ENCODE assay signal across 20 mouse cellular contexts in the genomic region with DNA sequence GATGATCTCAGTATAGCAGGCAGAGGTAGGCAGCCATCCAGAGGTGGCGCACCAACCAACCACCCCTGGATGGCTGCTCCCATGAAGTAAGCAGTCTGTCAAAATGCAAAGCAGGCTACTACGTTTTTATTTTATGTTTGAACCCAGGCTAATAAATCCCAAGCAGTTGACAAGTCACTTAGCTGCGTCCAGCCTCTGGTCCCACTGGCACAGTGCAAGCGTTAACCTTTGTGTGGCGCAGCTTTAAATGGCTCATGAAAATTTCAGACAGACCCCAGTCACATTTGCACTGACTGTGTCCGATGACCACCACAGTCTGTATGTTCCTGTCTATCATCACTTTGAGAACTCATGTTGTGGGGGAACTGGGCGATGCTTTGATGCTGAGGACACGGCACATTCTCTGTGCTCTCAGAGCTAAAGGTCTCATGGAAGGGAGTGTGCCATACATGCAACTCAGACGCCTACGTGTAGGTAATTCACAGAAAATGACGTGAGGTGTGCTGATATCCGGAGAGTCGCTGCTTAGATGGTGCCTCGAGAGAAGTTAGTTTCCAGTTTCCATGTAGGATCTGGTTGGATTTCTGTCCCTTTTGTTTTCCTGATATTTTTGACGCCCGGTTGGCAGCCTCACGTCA. TPM values are rescaled to one million over a fixed set of nuclear protein-coding genes. Genes with fewer than 3 reads are reported as not detected.
DNase-seq lines count a peak whose midpoint lies in the region; ATAC-seq and TF ChIP-seq lines count a peak whose summit lies in the region.
"Had no signal": no experiment of that assay in that cellular context is flagged by ENCODE, and none has a peak within 500 bp of the region (broad histone marks: within the 10 kb centered on the region; RNA-seq: fewer than 3 reads in every experiment).

No protein-coding gene starts in this region.

- H3K9ac ChIP-seq in forebrain, embryonic 15.5 days (replicated peaks): no peak overlapping the region
- no peak overlapping the region for H3K9ac ChIP-seq in forebrain, embryonic 16.5 days (replicated peaks; ENCODE audit: low read depth, low read length)
- no peak overlapping the region for H3K9ac ChIP-seq in hindbrain, postnatal 0 days (replicated peaks; ENCODE audit: low read length)
- no peak overlapping the region for H3K9ac ChIP-seq in midbrain, embryonic 15.5 days
- H3K9ac ChIP-seq: heart, embryonic 15.5 days; liver, postnatal 0 days had no signal

- H3K4me3 ChIP-seq in forebrain, embryonic 15.5 days: no peak overlapping the region
- H3K4me3 ChIP-seq in forebrain, embryonic 16.5 days (replicated peaks; ENCODE audit: low read length): no peak overlapping the region
- no peak overlapping the region for H3K4me3 ChIP-seq in hindbrain, embryonic 10.5 days
- H3K4me3 ChIP-seq in hindbrain, postnatal 0 days (ENCODE audit: low read length): no peak overlapping the region
- no peak overlapping the region for H3K4me3 ChIP-seq in midbrain, embryonic 15.5 days
- H3K4me3 ChIP-seq: heart, embryonic 15.5 days; myocyte had no signal

- H3K27ac ChIP-seq in forebrain, embryonic 15.5 days (replicated peaks): peak overlapping the region; percentile 25; the same call in 1 of the 2 replicates
- no peak overlapping the region; the same call in none of the 2 replicates for H3K27ac ChIP-seq in forebrain, embryonic 16.5 days (ENCODE audit: low read length)
- peak overlapping the region; percentile 51 for H3K27ac ChIP-seq in hindbrain, embryonic 10.5 days
- H3K27ac ChIP-seq in hindbrain, postnatal 0 days: no peak overlapping the region
- no peak overlapping the region; the same call in 1 of the 2 replicates for H3K27ac ChIP-seq in midbrain, embryonic 15.5 days
- H3K27ac ChIP-seq: heart, embryonic 15.5 days had no signal

- H3K4me1 ChIP-seq in forebrain, embryonic 15.5 days: peaks cover 16% of the 10 kb centered on the region
- peaks cover 10% of the 10 kb centered on the region; the same call in 1 of the 2 replicates for H3K4me1 ChIP-seq in forebrain, embryonic 16.5 days (replicated peaks; ENCODE audit: control insufficient read depth, insufficient read depth, low read length)
- peaks cover 22% of the 10 kb centered on the region for H3K4me1 ChIP-seq in hindbrain, embryonic 10.5 days (replicated peaks)
- peaks cover 5% of the 10 kb centered on the region; the same call in 1 of the 2 replicates for H3K4me1 ChIP-seq in hindbrain, postnatal 0 days (ENCODE audit: insufficient read depth, low read length)
- peaks cover 17% of the 10 kb centered on the region for H3K4me1 ChIP-seq in midbrain, embryonic 15.5 days
- H3K4me1 ChIP-seq: heart, embryonic 15.5 days had no signal

- H3K4me2 ChIP-seq in forebrain, embryonic 15.5 days (replicated peaks): no peak overlapping the region
- H3K4me2 ChIP-seq in forebrain, embryonic 16.5 days (ENCODE audit: low read length): no peak overlapping the region
- peak overlapping the region; percentile 30 for H3K4me2 ChIP-seq in hindbrain, postnatal 0 days (ENCODE audit: low read depth, low read length)
- H3K4me2 ChIP-seq in midbrain, embryonic 15.5 days: 0 out of 2 replicates have a peak overlapping the region, but pooled peaks have one; percentile 2
- H3K4me2 ChIP-seq: heart, embryonic 15.5 days had no signal

- ATAC-seq in forebrain, embryonic 15.5 days (replicated peaks): 0 out of 2 replicates have a peak, but pooled peaks have one; percentile 23
- no peak for ATAC-seq in forebrain, embryonic 16.5 days
- no peak for ATAC-seq in hindbrain, postnatal 0 days
- ATAC-seq in midbrain, embryonic 15.5 days (replicated peaks): no peak
- no peak for ATAC-seq in erythroid progenitor cell, adult 5-6 weeks (replicated peaks; ENCODE audit: low FRiP score, poor library complexity, severe bottlenecking)
- ATAC-seq: inflammation-experienced regulatory T-cells, adult 6 months; liver, postnatal 0 days had no signal

- TF ChIP-seq CTCF in hindbrain, postnatal 0 days (IDR thresholded peaks at IDR 0.05; ENCODE audit: low read depth): no peak

- no peaks in the 10 kb centered on the region for H3K9me3 ChIP-seq in forebrain, embryonic 15.5 days
- no peaks in the 10 kb centered on the region for H3K9me3 ChIP-seq in forebrain, embryonic 16.5 days (ENCODE audit: control insufficient read depth, low read length)
- no peaks in the 10 kb centered on the region for H3K9me3 ChIP-seq in hindbrain, embryonic 10.5 days
- H3K9me3 ChIP-seq in hindbrain, postnatal 0 days (ENCODE audit: low read length): no peaks in the 10 kb centered on the region
- H3K9me3 ChIP-seq in midbrain, embryonic 15.5 days: no peaks in the 10 kb centered on the region
- H3K9me3 ChIP-seq: heart, embryonic 15.5 days had no signal

- no peaks in the 10 kb centered on the region for H3K36me3 ChIP-seq in forebrain, embryonic 15.5 days
- H3K36me3 ChIP-seq in forebrain, embryonic 16.5 days (ENCODE audit: control insufficient read depth, insufficient read depth): no peaks in the 10 kb centered on the region
- no peaks in the 10 kb centered on the region for H3K36me3 ChIP-seq in hindbrain, embryonic 10.5 days
- no peaks in the 10 kb centered on the region for H3K36me3 ChIP-seq in hindbrain, postnatal 0 days (ENCODE audit: insufficient read depth, low read length)
- no peaks in the 10 kb centered on the region for H3K36me3 ChIP-seq in midbrain, embryonic 15.5 days (replicated peaks)
- H3K36me3 ChIP-seq: heart, embryonic 15.5 days had no signal

- peak; percentile 5 for DNase-seq in hindbrain, embryonic 10.5 days (ENCODE audit: low spot score)
- DNase-seq in hindbrain, postnatal 0 days (ENCODE audit: low spot score): no peak
- DNase-seq in cerebellum, postnatal 36 days: no peak
- DNase-seq in frontal cortex, postnatal 10 days (ENCODE audit: low spot score in 2 of 2): no peak
- DNase-seq: adrenal gland, adult 2 months; cerebellum, adult 18-20 months; gastrocnemius, postnatal 36 days; kidney, postnatal 25 days; layer of hippocampus, postnatal 36 days; liver, postnatal 0 days; lung, postnatal 4 days; right cerebral cortex, adult 18-20 months had no signal

- 58% methylated on average over 17 of the region's 17 CpGs for WGBS in forebrain, embryonic 15.5 days
- 49% methylated on average over 17 of the region's 17 CpGs for WGBS in forebrain, embryonic 16.5 days
- 47% methylated on average over 17 of the region's 17 CpGs for WGBS in hindbrain, embryonic 10.5 days
- 34% methylated on average over 17 of the region's 17 CpGs for WGBS in hindbrain, postnatal 0 days
- 38% methylated on average over 17 of the region's 17 CpGs for WGBS in midbrain, embryonic 15.5 days

- no peaks in the 10 kb centered on the region for H3K27me3 ChIP-seq in forebrain, embryonic 15.5 days
- no peaks in the 10 kb centered on the region for H3K27me3 ChIP-seq in forebrain, embryonic 16.5 days (replicated peaks; ENCODE audit: control insufficient read depth, insufficient read depth, low read length)
- no peaks in the 10 kb centered on the region for H3K27me3 ChIP-seq in hindbrain, embryonic 10.5 days (ENCODE audit: insufficient read depth, poor library complexity, severe bottlenecking)
- H3K27me3 ChIP-seq in hindbrain, postnatal 0 days (ENCODE audit: insufficient read depth, low read length): no peaks in the 10 kb centered on the region
- no peaks in the 10 kb centered on the region for H3K27me3 ChIP-seq in midbrain, embryonic 15.5 days (replicated peaks)
- H3K27me3 ChIP-seq: heart, embryonic 15.5 days had no signal

RNA-seq across cellular contexts. Expression of a gene that starts 29.6 kb away (rescaled TPM):
- 19.1 and 19.2 TPM in 2 replicates for polyA plus RNA-seq in forebrain, embryonic 15.5 days (2015; fragmentation: Nextera tagmentation; extraction: Ambion mirVana)
- 18.7 and 20.1 TPM in 2 replicates for polyA plus RNA-seq in forebrain, embryonic 16.5 days (2015; fragmentation: Nextera tagmentation; extraction: Ambion mirVana)
- polyA plus RNA-seq in hindbrain, embryonic 10.5 days (2016; fragmentation: Nextera tagmentation; extraction: Ambion mirVana): 7.2 and 7.9 TPM in 2 replicates
- 31.2 and 38.1 TPM in 2 replicates for total RNA-seq in hindbrain, postnatal 0 days (2014; rRNA removed)
- 14.3 and 15.1 TPM in 2 replicates for polyA plus RNA-seq in hindbrain, postnatal 0 days (2015; fragmentation: Nextera tagmentation; extraction: Ambion mirVana)
- polyA plus RNA-seq in midbrain, embryonic 15.5 days (2015; fragmentation: Nextera tagmentation; extraction: Ambion mirVana): 17.4 and 19.0 TPM in 2 replicates
- total RNA-seq in erythroid progenitor cell, adult 5-6 weeks (2015; ENCODE audit: low replicate concordance): not detected in 2 replicates
- total RNA-seq in erythroid progenitor cell, adult 5-6 weeks (2017; ENCODE audit: low replicate concordance): not detected in 2 replicates
- total RNA-seq: gastrocnemius, postnatal 36 days had no signal
- polyA plus RNA-seq: spleen, adult 2 months had no signal

Comparison
In these comparisons a context has a peak if more than half of its experiments do, and no peak if none do; other contexts are left out.
1. H3K27ac ChIP-seq: peak in forebrain, embryonic 15.5 days (single experiment) and hindbrain, embryonic 10.5 days (single experiment); none in forebrain, embryonic 16.5 days (single experiment), hindbrain, postnatal 0 days (single experiment) and midbrain, embryonic 15.5 days (single experiment).
2. H3K4me2 ChIP-seq: peak in hindbrain, postnatal 0 days (single experiment) and midbrain, embryonic 15.5 days (single experiment); none in forebrain, embryonic 15.5 days (single experiment) and forebrain, embryonic 16.5 days (single experiment).